In the genomic region with DNA sequence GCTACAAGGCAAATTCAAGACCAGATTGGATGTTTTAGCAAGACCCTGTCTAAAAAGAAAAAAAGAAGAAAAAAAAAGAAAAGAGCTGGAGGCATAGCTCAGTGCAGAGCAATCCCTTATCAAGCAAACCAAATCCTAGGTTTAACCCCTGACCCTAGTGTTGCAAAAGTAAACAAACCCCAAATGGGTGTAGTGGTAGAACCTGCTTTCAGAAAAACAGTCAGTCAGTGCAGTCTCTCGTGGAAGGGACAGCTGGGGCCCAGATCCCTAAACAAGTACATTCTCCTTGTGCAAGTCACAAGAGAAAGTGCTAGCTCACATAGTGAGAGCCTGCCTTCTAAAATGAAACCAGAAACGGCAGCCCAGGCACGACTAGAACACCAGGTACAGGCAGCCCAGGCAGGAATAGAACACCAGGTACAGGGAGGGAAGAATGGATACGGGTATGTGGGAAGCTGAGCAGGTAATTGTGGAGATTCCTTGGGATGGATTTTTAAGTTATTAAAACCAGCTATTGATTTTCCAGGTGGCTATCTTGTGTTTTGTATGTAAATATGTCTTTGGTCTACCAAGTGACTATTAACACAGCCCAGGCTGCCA, we compare ENCODE assay signal across 9 mouse cellular contexts. TPM values are rescaled to one million over a fixed set of nuclear protein-coding genes. Genes with fewer than 3 reads are reported as not detected.
DNase-seq lines count a peak whose midpoint lies in the region; ATAC-seq lines count a peak whose summit lies in the region.
"Had no signal": no experiment of that assay in that cellular context is flagged by ENCODE, and none has a peak within 500 bp of the region (broad histone marks: within the 10 kb centered on the region; RNA-seq: fewer than 3 reads in every experiment).

No protein-coding gene starts in this region.

- no peaks in the 10 kb centered on the region for H3K36me3 ChIP-seq in heart, embryonic 11.5 days (ENCODE audit: control insufficient read depth, insufficient read depth, low read length)
- H3K36me3 ChIP-seq in liver, embryonic 13.5 days = no peaks in the 10 kb centered on the region
- no peaks in the 10 kb centered on the region for H3K36me3 ChIP-seq in hindbrain, embryonic 13.5 days
- no peaks in the 10 kb centered on the region for H3K36me3 ChIP-seq in neural tube, embryonic 15.5 days

- no peak for ATAC-seq in heart, embryonic 11.5 days (replicated peaks; ENCODE audit: insufficient number of reproducible peaks, low FRiP score, low TSS enrichment)
- peak; percentile 21; the same call in 1 of the 2 replicates for ATAC-seq in liver, embryonic 13.5 days (ENCODE audit: low read depth)
- no peak for ATAC-seq in hindbrain, embryonic 13.5 days (ENCODE audit: low FRiP score)
- no peak for ATAC-seq in neural tube, embryonic 15.5 days (ENCODE audit: low FRiP score)

- H3K9ac ChIP-seq in heart, embryonic 11.5 days (ENCODE audit: low read depth, low read length) = no peak overlapping the region
- H3K9ac ChIP-seq in liver, embryonic 13.5 days = 0 out of 2 replicates have a peak overlapping the region, but pooled peaks have one; percentile 2
- H3K9ac ChIP-seq in hindbrain, embryonic 13.5 days = no peak overlapping the region
- H3K9ac ChIP-seq in neural tube, embryonic 15.5 days (replicated peaks) = no peak overlapping the region

- H3K4me3 ChIP-seq in heart, embryonic 11.5 days (ENCODE audit: low read depth, low read length) = no peak overlapping the region
- H3K4me3 ChIP-seq in liver, embryonic 13.5 days (replicated peaks) = no peak overlapping the region
- H3K4me3 ChIP-seq in hindbrain, embryonic 13.5 days = no peak overlapping the region
- H3K4me3 ChIP-seq in neural tube, embryonic 15.5 days (replicated peaks) = no peak overlapping the region

- WGBS in heart, embryonic 11.5 days (ENCODE audit: insufficient replicate concordance) = 32% methylated on average over 4 of the region's 4 CpGs
- WGBS in liver, embryonic 13.5 days (ENCODE audit: insufficient replicate concordance) = 43% methylated on average over 4 of the region's 4 CpGs
- 68% methylated on average over 4 of the region's 4 CpGs for WGBS in hindbrain, embryonic 13.5 days
- 73% methylated on average over 4 of the region's 4 CpGs for WGBS in neural tube, embryonic 15.5 days

- DNase-seq in heart, adult 11 months = peak; percentile 88
- DNase-seq in right cerebral cortex, postnatal 4 days = peak; percentile 15
- no peak for DNase-seq in right cerebral cortex, adult 2 months (ENCODE audit: low spot score in 2 of 2)
- no peak for DNase-seq in liver, embryonic 13.5 days
- DNase-seq in urinary bladder, postnatal 10 days (ENCODE audit: low spot score) = peak; percentile 30

- H3K4me2 ChIP-seq in heart, embryonic 11.5 days = no peak overlapping the region
- peak overlapping the region; percentile 28 for H3K4me2 ChIP-seq in liver, embryonic 13.5 days
- H3K4me2 ChIP-seq in hindbrain, embryonic 13.5 days = no peak overlapping the region
- H3K4me2 ChIP-seq in neural tube, embryonic 15.5 days = no peak overlapping the region

- 0 out of 2 replicates have a peak, but pooled peaks cover 3% of the 10 kb centered on the region for H3K4me1 ChIP-seq in heart, embryonic 11.5 days (ENCODE audit: control insufficient read depth, insufficient read depth, low read length)
- peaks cover 46% of the 10 kb centered on the region for H3K4me1 ChIP-seq in liver, embryonic 13.5 days (replicated peaks)
- H3K4me1 ChIP-seq in hindbrain, embryonic 13.5 days (replicated peaks) = no peaks in the 10 kb centered on the region
- H3K4me1 ChIP-seq in neural tube, embryonic 15.5 days = no peaks in the 10 kb centered on the region

- H3K9me3 ChIP-seq in heart, embryonic 11.5 days (replicated peaks; ENCODE audit: control insufficient read depth, low read length) = no peaks in the 10 kb centered on the region
- no peaks in the 10 kb centered on the region for H3K9me3 ChIP-seq in liver, embryonic 13.5 days (replicated peaks)
- no peaks in the 10 kb centered on the region for H3K9me3 ChIP-seq in hindbrain, embryonic 13.5 days
- H3K9me3 ChIP-seq in neural tube, embryonic 15.5 days (replicated peaks) = no peaks in the 10 kb centered on the region

- H3K27me3 ChIP-seq in heart, embryonic 11.5 days (ENCODE audit: control insufficient read depth, insufficient read depth, low read length) = no peaks in the 10 kb centered on the region
- H3K27me3 ChIP-seq in liver, embryonic 13.5 days = no peaks in the 10 kb centered on the region
- no peaks in the 10 kb centered on the region for H3K27me3 ChIP-seq in hindbrain, embryonic 13.5 days
- H3K27me3 ChIP-seq in neural tube, embryonic 15.5 days (replicated peaks) = no peaks in the 10 kb centered on the region

- H3K27ac ChIP-seq in heart, embryonic 11.5 days (ENCODE audit: low read depth, low read length) = no peak overlapping the region
- peak overlapping the region; percentile 50; the same call in 1 of the 2 replicates for H3K27ac ChIP-seq in liver, embryonic 13.5 days
- H3K27ac ChIP-seq in hindbrain, embryonic 13.5 days = no peak overlapping the region
- no peak overlapping the region for H3K27ac ChIP-seq in neural tube, embryonic 15.5 days (replicated peaks)

RNA-seq across cellular contexts. Expression of a gene that starts 13.6 kb away (rescaled TPM):
- not detected in 2 replicates for polyA plus RNA-seq in heart, embryonic 11.5 days (2014; fragmentation: Nextera tagmentation; extraction: Ambion mirVana)
- not detected in 2 replicates for polyA plus RNA-seq in liver, embryonic 13.5 days (2015; fragmentation: Nextera tagmentation; extraction: Ambion mirVana)
- not detected in 2 replicates for polyA plus RNA-seq in hindbrain, embryonic 13.5 days (2015; fragmentation: Nextera tagmentation; extraction: Ambion mirVana)
- not detected in 2 replicates for polyA plus RNA-seq in neural tube, embryonic 15.5 days (2015; fragmentation: Nextera tagmentation; extraction: Ambion mirVana)
- polyA plus RNA-seq: limb, embryonic 14.5 days had no signal

RNA-seq across cellular contexts. Expression of a gene that starts 25.4 kb away (rescaled TPM):
- polyA plus RNA-seq in heart, embryonic 11.5 days (2014; fragmentation: Nextera tagmentation; extraction: Ambion mirVana) = 0.94 and 0.97 TPM in 2 replicates
- polyA plus RNA-seq in liver, embryonic 13.5 days (2015; fragmentation: Nextera tagmentation; extraction: Ambion mirVana) = 13.0 and 15.2 TPM in 2 replicates
- polyA plus RNA-seq in hindbrain, embryonic 13.5 days (2015; fragmentation: Nextera tagmentation; extraction: Ambion mirVana) = 0.10 TPM in 1 of 2 replicates, not detected in the other
- 0.84 TPM in 1 of 2 replicates, not detected in the other for polyA plus RNA-seq in neural tube, embryonic 15.5 days (2015; fragmentation: Nextera tagmentation; extraction: Ambion mirVana)

Comparison
In these comparisons a context has a peak if more than half of its experiments do, and no peak if none do; other contexts are left out.
1. DNase-seq: peak in heart, adult 11 months (single experiment), right cerebral cortex, postnatal 4 days (single experiment) and urinary bladder, postnatal 10 days (single experiment); none in right cerebral cortex, adult 2 months (0 of 2) and liver, embryonic 13.5 days (single experiment).